Mouse (Mus musculus) cerebellum, adult 2 months (tissue): ENCODE data around the gene Tet1.

Experiments
- CTCF ChIP-seq: fragments of 200-500 bp; IDR thresholded peaks from 2 replicates; pipeline ENCODE4 v1.5.1; 2011; ENCODE audit warnings: low read depth, mild to moderate bottlenecking, control low read depth, low read length, moderate library complexity, borderline replicate concordance; ENCODE audit not compliant: insufficient read depth
- POLR2A ChIP-seq: fragments of 200-500 bp; IDR thresholded peaks from 2 replicates; pipeline ENCODE4 v1.6.1; 2011; ENCODE audit warnings: low read length, control low read depth, borderline replicate concordance; ENCODE audit not compliant: insufficient read depth

DNA sequence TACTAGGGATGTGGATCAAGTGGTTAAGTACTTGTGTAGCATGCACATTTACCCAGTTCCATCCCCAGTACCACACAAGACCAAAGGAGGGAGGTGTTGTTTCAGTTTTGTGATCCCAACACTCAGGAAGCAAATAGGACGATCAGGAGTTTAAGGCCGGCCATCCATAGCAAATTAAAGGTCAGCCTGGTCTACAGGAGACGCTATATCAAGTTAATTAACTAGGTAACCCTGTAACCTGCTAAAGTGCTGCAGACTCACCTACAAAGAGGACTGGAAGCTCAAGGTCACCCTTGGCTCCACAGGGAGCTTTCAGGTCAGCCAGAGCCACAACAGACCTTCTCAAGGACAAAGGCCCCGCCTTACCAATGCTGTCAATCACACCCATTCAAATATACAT lies 12.0 kb downstream of the Tet1 start:
- TF ChIP-seq CTCF: no peak
- no peak for TF ChIP-seq POLR2A
